Mouse (Mus musculus) hindbrain, embryonic 10.5 days (tissue): ENCODE measurements around the gene Grhl3. TPM values are rescaled to one million over a fixed set of nuclear protein-coding genes. Genes with fewer than 3 reads are reported as not detected.
A peak's percentile ranks its signal among the peaks of the same experiment; 100 is the strongest.

Experiments
- DNase-seq: peaks from one replicate; pipeline ENCODE4 v3.0.0-alpha.2; 2017; ENCODE audit warnings: low spot score
- H3K27ac ChIP-seq: fragments of 300-500 bp; sonication (generic); 2 replicates; pipeline ENCODE4 v1.5.1; 2016; ENCODE audit warnings: mild to moderate bottlenecking, moderate library complexity
- H3K27me3 ChIP-seq: fragments of 300-500 bp; sonication (generic); 2 replicates; pipeline ENCODE4 v1.6.1; 2016; ENCODE audit warnings: mild to moderate bottlenecking; ENCODE audit not compliant: poor library complexity, insufficient read depth, severe bottlenecking
- H3K36me3 ChIP-seq: fragments of 300-500 bp; sonication (generic); 2 replicates; pipeline ENCODE4 v1.6.1; 2016; ENCODE audit warnings: mild to moderate bottlenecking, moderate library complexity
- H3K4me1 ChIP-seq: fragments of 300-500 bp; sonication (generic); replicated peaks from 2 replicates; pipeline ENCODE4 v1.6.1; 2016; ENCODE audit warnings: mild to moderate bottlenecking
- H3K4me3 ChIP-seq: fragments of 300-500 bp; sonication (generic); 2 replicates; pipeline ENCODE4 v1.5.1; 2016; ENCODE audit warnings: mild to moderate bottlenecking, moderate library complexity
- H3K9me3 ChIP-seq: fragments of 300-500 bp; sonication (generic); 2 replicates; pipeline ENCODE4 v1.6.1; 2016; ENCODE audit warnings: mild to moderate bottlenecking, moderate library complexity
- WGBS: fragments of 180-500 bp; shearing (Covaris S2); methylation state at CpG from one replicate; pipeline ENCODE4 v1.1.7; 2016; 5-methylcytosine and 5-hydroxymethylcytosine counted together
- polyA plus RNA-seq: library from polyadenylated mRNA; unstranded; fragments of >200 nt; fragmentation: Nextera tagmentation; extraction: Ambion mirVana; gene quantifications from 2 replicates; pipeline ENCODE4 v1.2.1, GENCODE M21; 2016

The Grhl3 gene
- polyA plus RNA-seq, 1 experiment from 2014 or later, result 5.3 TPM

DNA sequence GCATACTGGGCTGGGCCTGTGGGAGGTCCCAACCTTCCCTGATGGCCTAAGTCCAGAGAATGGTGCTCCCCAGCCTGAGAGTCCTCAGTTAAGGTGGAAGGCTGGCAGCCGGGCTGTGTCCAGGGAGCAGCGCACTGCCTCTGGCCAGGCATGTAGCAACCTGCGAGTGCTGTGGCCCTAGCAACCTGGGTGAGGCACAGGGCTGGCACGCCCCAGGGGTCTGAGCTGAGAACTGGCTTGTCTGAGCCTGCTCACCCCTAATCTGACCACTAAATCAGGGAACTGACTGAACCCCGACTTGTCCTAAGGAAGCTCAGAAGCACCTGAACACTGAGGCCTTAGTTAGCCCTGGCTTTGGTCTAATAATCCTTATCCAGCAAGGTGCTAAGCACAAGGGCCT lies 24.1 kb upstream of the Grhl3 start:
- H3K27ac ChIP-seq, result no peak overlapping the region
- H3K4me1 ChIP-seq, result peaks cover 11% of the 10 kb centered on the region
- H3K9me3 ChIP-seq, result peaks cover 6% of the 10 kb centered on the region; the same call in 1 of the 2 replicates
- H3K4me3 ChIP-seq, result no peak overlapping the region
- no peak for DNase-seq
- 89% methylated on average over 5 of the region's 5 CpGs for WGBS
- H3K27me3 ChIP-seq, result no peaks in the 10 kb centered on the region
- no peaks in the 10 kb centered on the region for H3K36me3 ChIP-seq

DNA sequence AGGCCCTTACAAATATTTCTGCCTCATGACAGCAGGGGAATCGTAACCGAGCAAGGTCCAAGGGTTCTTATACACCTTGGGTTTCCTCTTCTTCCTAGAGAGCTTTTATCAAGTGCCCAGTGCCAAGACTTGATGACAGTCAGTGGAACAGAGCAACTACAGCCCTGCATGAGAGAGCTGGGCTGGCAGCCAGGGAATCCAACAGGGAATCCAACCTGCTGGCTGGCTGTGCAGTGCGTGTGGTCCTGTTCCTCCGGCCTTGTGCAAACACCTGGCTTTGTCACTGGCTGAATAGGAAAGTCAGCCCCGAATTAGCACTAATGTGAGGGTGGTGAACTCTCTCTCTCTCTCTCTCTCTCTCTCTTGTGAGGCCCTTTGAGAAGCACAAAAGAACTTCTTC lies 22.5 kb upstream of the Grhl3 start:
- peaks cover 6% of the 10 kb centered on the region; the same call in 1 of the 2 replicates for H3K9me3 ChIP-seq
- 72% methylated on average over 5 of the region's 5 CpGs for WGBS
- H3K27me3 ChIP-seq, result peaks cover 5% of the 10 kb centered on the region; the same call in 1 of the 2 replicates
- no peak for DNase-seq
- no peak overlapping the region for H3K4me3 ChIP-seq
- no peaks in the 10 kb centered on the region for H3K36me3 ChIP-seq
- no peak overlapping the region for H3K27ac ChIP-seq
- peaks cover 11% of the 10 kb centered on the region for H3K4me1 ChIP-seq

DNA sequence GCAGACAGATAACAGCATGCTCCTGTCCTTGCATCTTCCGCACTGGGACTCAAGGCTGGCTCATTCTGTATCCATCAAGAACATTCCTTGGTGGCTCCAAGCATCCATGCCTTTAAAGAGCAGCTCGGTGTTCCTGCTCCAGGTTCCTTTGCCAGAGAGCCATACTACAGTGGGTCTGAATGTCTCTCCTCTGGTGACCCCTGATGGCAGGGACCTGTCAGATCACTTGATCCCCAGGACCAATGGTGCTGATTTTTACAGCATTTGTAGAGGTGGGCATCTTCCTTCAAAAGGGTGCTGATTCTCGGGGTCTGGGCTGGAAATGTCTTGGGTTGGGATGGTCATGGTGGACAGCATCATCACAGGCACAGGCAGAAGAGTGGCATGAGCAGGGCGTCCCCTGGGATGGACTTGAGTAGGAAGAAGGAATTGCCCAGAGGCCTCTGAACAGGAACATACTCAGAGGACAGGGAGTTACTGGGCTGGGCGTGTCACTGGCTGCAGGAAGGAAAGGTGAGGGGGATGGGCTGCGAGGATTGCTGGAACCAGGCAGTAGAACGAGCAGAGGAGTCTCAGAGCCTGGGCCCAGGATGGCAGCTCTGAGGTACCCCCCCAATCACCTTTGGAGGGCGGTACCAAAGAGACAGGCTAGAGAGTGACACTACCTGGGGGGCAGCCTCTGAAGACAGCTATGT lies 18.3 kb upstream of the Grhl3 start:
- no peak for DNase-seq
- Histone ChIP-seq H3K27me3 (peaks cover 5% of the 10 kb centered on the region; the same call in 1 of the 2 replicates), H3K9me3 (peaks cover 6% of the 10 kb centered on the region; the same call in 1 of the 2 replicates), H3K4me3 (no peak overlapping the region), H3K36me3 (no peaks in the 10 kb centered on the region), H3K4me1 (peaks cover 11% of the 10 kb centered on the region), H3K27ac (no peak overlapping the region)
- 61% methylated on average over 8 of the region's 8 CpGs for WGBS

DNA sequence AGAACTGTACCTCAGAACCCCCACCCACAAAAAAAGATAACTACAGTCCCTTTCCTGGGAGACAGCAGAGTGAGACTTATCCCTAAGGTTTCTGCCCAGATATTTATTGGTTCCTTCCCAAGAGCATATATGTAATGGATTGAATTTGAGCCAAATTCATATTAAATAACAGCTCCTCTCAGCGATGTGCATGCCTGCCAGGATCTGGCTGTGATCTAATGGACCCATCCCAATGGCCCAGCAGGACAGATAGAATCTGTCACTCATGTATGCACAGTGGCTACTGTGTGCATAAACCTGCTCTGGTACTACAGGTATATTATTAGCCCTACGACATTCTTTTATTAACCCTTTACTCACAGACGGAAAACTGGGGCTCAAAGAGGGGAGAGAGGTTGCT lies 17.7 kb upstream of the Grhl3 start:
- Histone ChIP-seq H3K36me3 (no peaks in the 10 kb centered on the region), H3K27ac (no peak overlapping the region), H3K4me3 (no peak overlapping the region), H3K27me3 (peaks cover 5% of the 10 kb centered on the region; the same call in 1 of the 2 replicates), H3K4me1 (peaks cover 5% of the 10 kb centered on the region), H3K9me3 (peaks cover 6% of the 10 kb centered on the region; the same call in 1 of the 2 replicates)
- no peak for DNase-seq
- WGBS, result 72% methylated on average over 3 of the region's 3 CpGs

DNA sequence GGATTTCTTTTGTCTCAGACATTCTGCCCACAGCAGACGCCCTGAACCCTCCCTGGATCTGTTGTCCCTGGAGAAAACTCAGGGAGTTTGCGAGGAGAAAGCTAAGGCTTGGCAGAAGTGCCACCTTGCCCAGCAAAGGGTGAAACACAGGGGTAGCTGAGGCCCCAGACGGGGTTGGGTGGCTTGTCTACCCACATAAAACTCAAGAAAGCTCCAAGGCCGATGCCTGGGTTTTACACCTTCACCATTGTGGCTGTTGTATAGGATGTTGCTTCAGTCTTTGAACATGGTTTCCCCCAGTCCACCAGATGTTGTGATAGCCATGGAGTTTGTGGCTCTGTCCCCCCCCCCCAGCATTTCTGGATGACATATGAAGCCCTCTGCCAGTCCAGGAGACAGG lies 11.4 kb upstream of the Grhl3 start:
- Histone ChIP-seq H3K27me3 (peaks cover 9% of the 10 kb centered on the region), H3K4me3 (no peak overlapping the region), H3K27ac (no peak overlapping the region), H3K36me3 (no peaks in the 10 kb centered on the region), H3K4me1 (peaks cover 18% of the 10 kb centered on the region), H3K9me3 (no peaks in the 10 kb centered on the region)
- WGBS, result 61% methylated on average over 4 of the region's 4 CpGs
- DNase-seq, result no peak

DNA sequence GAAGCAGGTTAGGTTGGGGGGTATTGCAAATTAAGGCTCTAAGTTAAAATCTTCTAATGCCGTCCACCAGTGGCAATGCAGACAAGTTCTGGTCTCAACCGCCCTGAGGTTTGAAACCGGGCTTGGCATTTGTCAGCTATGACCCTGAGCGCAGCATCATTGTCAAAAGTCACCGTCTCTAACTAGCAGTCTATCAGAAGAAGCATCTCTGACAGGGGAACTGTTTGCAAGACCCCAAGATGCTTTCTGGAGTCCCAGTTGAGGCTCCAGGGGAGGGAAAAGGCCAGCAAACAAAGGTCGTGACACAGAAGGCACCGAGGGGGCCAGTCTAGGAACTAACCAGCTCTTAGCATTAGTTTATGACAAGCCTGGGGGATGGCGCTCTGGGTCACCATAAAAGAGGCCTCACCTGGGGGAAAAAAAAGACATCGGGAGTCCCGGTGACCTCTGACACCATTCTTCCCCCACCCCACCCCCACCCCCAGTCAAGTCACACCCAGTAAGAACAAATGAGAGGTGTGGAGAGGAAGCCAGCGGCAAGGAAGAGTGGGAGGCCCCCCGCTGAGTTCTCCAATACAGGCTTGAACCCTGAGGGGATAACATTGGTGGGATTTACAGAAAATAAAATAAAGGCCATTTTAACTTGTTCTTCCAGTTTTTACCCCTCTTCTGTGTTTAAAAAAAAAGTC lies 7.9 kb upstream of the Grhl3 start:
- Histone ChIP-seq H3K27ac (no peak overlapping the region), H3K4me1 (peaks cover 22% of the 10 kb centered on the region), H3K9me3 (no peaks in the 10 kb centered on the region), H3K4me3 (no peak overlapping the region), H3K27me3 (peaks cover 13% of the 10 kb centered on the region), H3K36me3 (no peaks in the 10 kb centered on the region)
- 28% methylated on average over 12 of the region's 12 CpGs for whole genome bisulfite sequencing
- DNase-seq, result no peak

DNA sequence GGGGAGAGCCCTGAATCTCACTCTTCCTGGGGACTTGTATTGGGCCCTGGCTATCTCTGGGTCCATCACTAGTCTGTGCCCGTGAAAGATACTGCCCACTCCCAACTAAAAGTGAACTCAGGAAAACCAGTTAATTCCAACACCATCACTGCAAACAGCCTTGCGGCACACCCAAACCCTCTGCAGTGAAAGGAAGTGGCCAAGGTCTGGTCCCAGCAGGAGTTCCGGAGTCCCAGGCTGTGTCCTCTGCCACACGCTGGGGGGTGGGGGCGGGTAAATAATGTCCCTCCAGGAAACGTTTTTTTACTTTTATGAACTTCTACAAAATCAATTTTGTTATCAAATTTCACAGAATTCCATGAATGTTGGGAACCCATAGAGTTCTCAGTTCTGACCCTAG lies 6.3 kb upstream of the Grhl3 start:
- no peaks in the 10 kb centered on the region for H3K36me3 ChIP-seq
- no peak overlapping the region for H3K27ac ChIP-seq
- 60% methylated on average over 6 of the region's 6 CpGs for WGBS
- H3K9me3 ChIP-seq, result no peaks in the 10 kb centered on the region
- no peak for DNase-seq
- peaks cover 29% of the 10 kb centered on the region for H3K27me3 ChIP-seq
- H3K4me1 ChIP-seq, result peaks cover 22% of the 10 kb centered on the region
- no peak overlapping the region for H3K4me3 ChIP-seq

DNA sequence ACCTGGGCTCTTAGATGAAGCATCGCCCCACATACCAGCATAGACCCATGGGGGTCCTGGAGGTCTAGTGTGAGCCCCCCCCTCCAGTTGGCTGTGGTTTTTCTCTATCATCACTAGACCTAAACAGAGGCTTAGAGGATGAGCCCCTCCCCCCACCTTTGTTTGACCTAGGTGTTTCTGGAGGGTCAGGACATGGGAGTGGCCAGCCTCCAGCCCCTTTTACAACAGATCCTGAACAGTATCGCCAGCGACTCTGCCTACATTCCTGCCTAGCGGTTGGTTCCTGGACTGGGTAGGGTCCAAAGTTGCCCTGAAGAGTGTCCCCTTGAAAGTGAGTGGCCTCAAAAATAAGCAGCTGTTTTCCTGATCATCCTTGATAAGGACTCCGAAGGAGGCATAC lies 5.1 kb upstream of the Grhl3 start:
- 82% methylated on average over 5 of the region's 5 CpGs for WGBS
- Histone ChIP-seq H3K36me3 (no peaks in the 10 kb centered on the region), H3K4me1 (peaks cover 30% of the 10 kb centered on the region), H3K27me3 (peaks cover 41% of the 10 kb centered on the region), H3K27ac (no peak overlapping the region), H3K9me3 (no peaks in the 10 kb centered on the region), H3K4me3 (no peak overlapping the region)
- DNase-seq, result no peak

DNA sequence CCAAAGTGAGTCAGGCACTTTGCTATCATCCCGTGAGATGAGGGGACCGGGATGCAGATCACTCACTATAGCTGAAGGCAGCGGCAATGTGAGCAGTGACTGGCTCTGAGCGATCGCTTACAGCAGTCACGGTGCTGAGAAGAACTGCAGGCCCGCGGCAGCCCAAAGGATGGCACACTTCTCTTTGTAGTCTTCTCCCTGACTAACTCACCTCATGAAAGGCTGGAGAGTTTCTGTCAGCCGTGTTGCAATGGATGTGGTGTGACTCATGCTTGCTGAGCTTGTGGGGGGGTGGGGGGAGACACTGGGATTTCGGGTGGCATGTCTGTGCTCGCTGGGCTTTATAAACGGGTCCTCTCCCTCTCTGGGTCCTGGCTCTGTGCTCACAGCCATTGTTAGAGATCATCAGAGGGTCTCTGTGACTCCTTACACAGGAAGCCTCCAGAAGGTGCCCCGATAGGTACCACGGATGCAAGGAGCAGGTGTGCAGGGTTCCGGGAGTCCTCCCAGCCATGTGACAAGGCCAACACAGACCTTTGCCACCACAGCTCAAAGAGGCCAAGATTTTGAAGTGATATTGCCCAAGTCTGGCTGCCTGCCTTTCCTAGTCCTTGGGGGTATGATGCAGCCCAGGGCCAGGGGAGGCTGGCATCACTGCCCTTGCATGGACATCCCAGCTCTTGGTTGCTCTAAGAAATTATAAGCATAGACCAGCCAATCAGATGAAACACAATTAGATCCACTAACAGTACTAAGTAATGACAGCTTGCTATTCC lies 2.1 kb upstream of the Grhl3 start:
- Histone ChIP-seq H3K27ac (no peak overlapping the region), H3K36me3 (no peaks in the 10 kb centered on the region), H3K4me1 (peaks cover 47% of the 10 kb centered on the region), H3K4me3 (no peak overlapping the region), H3K9me3 (no peaks in the 10 kb centered on the region), H3K27me3 (peaks cover 62% of the 10 kb centered on the region)
- WGBS, result 68% methylated on average over 15 of the region's 15 CpGs
- no peak for DNase-seq

DNA sequence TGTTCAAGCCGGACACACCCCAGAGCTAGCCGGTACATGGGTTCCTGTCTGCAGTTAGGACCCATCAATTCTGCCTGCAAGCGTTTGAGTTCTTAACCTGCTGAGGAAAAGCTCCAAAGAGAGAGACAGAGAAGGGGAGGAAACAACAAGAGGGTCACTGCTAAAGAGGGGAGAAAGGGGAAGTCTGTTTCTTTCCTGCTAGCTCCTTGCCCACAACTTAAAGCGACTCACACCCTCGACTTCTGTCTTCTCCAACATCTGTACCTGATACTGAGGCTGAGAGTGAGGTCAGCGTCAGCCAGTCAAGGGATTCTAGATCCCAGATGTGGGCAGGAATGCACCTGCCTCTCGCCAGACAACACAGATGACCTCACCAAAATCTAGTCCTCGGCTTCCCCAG lies 1.2 kb downstream of the Grhl3 start:
- no peak overlapping the region for H3K27ac ChIP-seq
- DNase-seq, result no peak
- no peaks in the 10 kb centered on the region for H3K36me3 ChIP-seq
- WGBS, result 33% methylated on average over 8 of the region's 8 CpGs
- H3K4me1 ChIP-seq, result peaks cover 71% of the 10 kb centered on the region
- H3K27me3 ChIP-seq, result peaks cover 95% of the 10 kb centered on the region
- peak overlapping the region; percentile 16; the same call in 1 of the 2 replicates for H3K4me3 ChIP-seq
- no peaks in the 10 kb centered on the region for H3K9me3 ChIP-seq

DNA sequence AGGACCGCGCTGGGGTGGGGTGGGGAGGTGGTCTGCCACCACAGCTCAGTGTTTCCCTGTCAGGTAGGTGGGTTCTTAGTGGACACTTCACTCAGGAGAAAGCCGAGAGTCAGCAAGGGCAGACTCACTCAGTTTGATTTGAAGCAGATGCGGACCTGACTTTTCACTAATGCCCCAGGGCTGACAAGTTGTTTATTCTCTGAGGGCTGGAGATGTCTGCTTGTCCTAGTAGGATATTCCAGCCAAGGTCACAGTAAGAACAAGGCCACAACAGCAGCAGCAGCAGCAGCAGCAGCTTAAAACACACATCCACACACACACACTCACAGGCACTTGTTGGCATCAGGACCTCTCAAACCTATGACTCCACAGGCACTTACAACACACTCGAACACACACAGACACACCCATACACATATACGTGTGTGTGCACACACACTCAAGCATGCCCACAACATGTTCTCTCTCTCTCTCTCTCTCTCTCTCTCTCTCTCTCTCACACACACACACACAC lies 2.3 kb downstream of the Grhl3 start:
- Histone ChIP-seq H3K27ac (peak overlapping the region; percentile 35; the same call in 1 of the 2 replicates), H3K4me1 (peaks cover 81% of the 10 kb centered on the region), H3K9me3 (no peaks in the 10 kb centered on the region), H3K36me3 (no peaks in the 10 kb centered on the region), H3K4me3 (peak overlapping the region; percentile 55; the same call in 1 of the 2 replicates), H3K27me3 (peaks cover 100% of the 10 kb centered on the region)
- no peak for DNase-seq
- 64% methylated on average over 6 of the region's 6 CpGs for WGBS

DNA sequence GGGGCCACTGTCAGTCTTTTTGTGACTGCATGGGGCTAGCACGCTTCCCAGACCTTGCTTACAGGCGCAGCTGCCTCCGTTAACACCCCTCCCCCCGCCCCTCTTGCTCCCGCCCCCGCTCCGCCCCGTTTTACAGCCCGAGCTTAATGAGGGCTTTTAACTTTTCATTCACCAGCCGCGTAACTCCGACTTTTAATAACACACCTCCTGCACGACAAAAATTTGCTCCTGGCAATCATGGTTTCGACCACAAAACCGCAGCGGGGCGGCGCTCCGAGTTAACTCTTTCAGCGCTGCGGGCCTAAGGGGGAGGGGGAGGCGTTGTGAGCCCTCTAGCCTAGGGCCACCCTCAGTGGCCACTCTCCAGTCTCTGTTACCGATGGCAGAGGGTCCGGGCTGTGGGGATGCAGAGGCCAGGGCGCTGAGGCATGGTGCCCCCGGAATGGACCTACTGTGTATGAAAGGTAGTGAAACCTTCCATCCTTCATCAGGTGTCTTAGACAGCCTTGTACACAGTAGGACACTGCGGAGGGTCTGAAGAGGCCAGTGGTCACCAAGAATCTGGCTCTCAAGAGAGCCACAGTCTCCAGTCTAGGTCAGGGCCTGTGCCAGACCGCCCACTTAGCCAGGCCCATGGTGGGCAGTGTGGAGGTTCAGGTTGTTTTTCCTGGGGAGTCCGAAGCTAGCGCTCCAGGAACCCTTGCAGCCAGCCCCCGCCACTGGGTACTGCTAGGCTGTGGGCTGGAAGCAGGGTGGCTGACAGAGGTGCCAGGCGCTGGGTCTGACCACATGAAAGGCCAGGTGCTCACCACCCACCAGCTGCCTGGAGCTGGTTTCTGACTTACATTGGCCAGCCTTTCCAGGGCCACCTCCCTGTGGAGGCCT lies 3.0 kb downstream of the Grhl3 start:
- peak; percentile 66 for DNase-seq
- H3K36me3 ChIP-seq, result no peaks in the 10 kb centered on the region
- 11% methylated on average over 32 of the region's 32 CpGs for WGBS
- peaks cover 94% of the 10 kb centered on the region for H3K27me3 ChIP-seq
- no peaks in the 10 kb centered on the region for H3K9me3 ChIP-seq
- peaks cover 81% of the 10 kb centered on the region for H3K4me1 ChIP-seq
- peak overlapping the region; percentile 55 for H3K4me3 ChIP-seq
- H3K27ac ChIP-seq, result peak overlapping the region; percentile 35; the same call in 1 of the 2 replicates
